Mouse (Mus musculus): Measurements from ENCODE around the gene Bsg. TPM values are rescaled to one million over a fixed set of nuclear protein-coding genes. Genes with fewer than 3 reads are reported as not detected.
"Not testable (repeated sequence)": the region's sequence is repeated elsewhere in the genome, so short reads cannot be mapped to it uniquely, and the experiment has no call there.

The Bsg gene
- polyA plus RNA-seq, 1 experiment from 2014 or later: 847 TPM

DNA sequence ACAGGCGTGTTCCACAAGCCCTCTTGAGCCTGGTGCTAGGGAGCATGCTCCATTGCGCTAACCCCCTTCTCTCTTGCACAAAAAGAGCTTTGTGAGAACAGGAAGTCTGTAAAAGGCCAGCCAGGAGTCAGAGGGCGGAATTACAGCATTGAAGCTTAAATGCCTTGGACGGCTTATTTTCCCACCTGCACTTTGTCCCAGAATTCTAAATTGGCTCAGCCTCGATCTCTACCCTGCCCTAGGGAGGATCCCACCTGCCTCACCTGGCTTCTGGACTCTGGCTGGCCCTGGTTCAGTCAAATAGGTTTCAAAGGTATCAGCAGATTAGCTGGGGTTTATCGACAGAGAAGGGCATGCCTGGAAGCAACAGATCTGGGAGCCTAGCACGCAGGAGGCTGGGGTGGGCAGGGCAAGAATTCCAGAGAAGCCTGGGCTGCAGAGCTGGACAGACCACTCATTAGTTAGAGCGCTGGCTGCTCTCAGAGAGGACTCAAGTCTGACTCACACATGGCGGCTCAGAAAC, 8.1 kb upstream of the Bsg start:
- H3K4me1 ChIP-seq (ENCODE audit: control insufficient read depth, insufficient read depth, low read length): peaks cover 14% of the 10 kb centered on the region
- H3K9ac ChIP-seq (ENCODE audit: low read depth, low read length): 0 out of 2 replicates have a peak overlapping the region, but pooled peaks have one; percentile 28
- H3K4me3 ChIP-seq (ENCODE audit: low read length): no peak overlapping the region
- ATAC-seq (ENCODE audit: low FRiP score, low TSS enrichment): no peak
- H3K36me3 ChIP-seq (ENCODE audit: control insufficient read depth, insufficient read depth, low read length): no peaks in the 10 kb centered on the region
- H3K27me3 ChIP-seq (ENCODE audit: control insufficient read depth, insufficient read depth, low read length): no peaks in the 10 kb centered on the region
- 54% methylated on average over 9 of the region's 9 CpGs for WGBS
- peaks cover 2% of the 10 kb centered on the region; the same call in 1 of the 2 replicates for H3K9me3 ChIP-seq (ENCODE audit: control insufficient read depth, low read length)
- peak overlapping the region; percentile 83 for H3K27ac ChIP-seq (ENCODE audit: low read depth, low read length)
- H3K4me2 ChIP-seq (replicated peaks; ENCODE audit: low read depth, low read length): 0 out of 2 replicates have a peak overlapping the region, but pooled peaks have one; percentile 5

DNA sequence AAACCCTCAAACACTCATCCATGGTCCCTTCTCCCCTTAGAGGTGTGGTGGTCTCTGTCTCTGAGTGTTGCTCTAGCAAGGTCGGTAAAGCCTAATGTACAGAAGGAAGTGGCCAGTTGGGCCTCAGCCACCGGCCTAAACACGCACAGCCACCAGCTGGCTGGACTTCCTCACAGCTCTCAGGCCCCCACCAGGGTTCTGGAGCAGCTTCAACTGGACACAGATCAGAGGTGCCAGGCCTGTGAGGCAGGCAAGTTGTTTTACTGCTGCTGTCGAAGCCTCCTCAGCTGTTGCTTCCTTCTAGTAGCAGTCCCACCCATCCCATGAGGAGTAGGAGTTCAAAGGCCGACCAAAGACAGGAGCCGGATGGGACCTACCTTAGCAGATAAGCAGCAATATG, 6.4 kb upstream of the Bsg start:
- Histone ChIP-seq H3K27ac (ENCODE audit: low read depth, low read length) (no peak overlapping the region), H3K4me1 (ENCODE audit: control insufficient read depth, insufficient read depth, low read length) (peaks cover 20% of the 10 kb centered on the region), H3K4me3 (ENCODE audit: low read length) (no peak overlapping the region), H3K4me2 (replicated peaks; ENCODE audit: low read depth, low read length) (no peak overlapping the region), H3K36me3 (ENCODE audit: control insufficient read depth, insufficient read depth, low read length) (no peaks in the 10 kb centered on the region), H3K9ac (ENCODE audit: low read depth, low read length) (no peak overlapping the region), H3K9me3 (ENCODE audit: control insufficient read depth, low read length) (no peaks in the 10 kb centered on the region), H3K27me3 (ENCODE audit: control insufficient read depth, insufficient read depth, low read length) (no peaks in the 10 kb centered on the region)
- 63% methylated on average over 6 of the region's 6 CpGs for WGBS
- no peak for ATAC-seq (ENCODE audit: low FRiP score, low TSS enrichment)

DNA sequence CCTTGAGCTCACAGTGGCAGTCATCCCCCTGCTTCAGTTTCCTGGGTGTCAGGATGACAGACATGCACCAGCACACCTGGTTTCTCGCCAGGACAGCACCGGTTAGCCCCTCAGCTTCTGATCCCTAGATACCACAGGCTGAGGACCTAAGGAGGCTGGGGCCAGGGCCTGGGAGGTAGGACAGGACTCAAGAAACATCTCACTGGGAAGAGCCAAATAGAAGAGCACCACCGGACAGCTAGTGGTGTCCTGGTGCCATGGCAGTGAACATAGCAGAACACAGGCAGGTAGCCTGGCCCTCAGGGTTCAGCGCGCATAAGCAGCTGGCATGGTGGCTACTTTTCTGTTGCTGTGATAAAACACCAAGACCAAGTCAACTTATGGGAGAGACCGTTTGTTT, 5.8 kb upstream of the Bsg start:
- Histone ChIP-seq H3K9me3 (ENCODE audit: control insufficient read depth, low read length) (no peaks in the 10 kb centered on the region), H3K9ac (ENCODE audit: low read depth, low read length) (no peak overlapping the region), H3K36me3 (ENCODE audit: control insufficient read depth, insufficient read depth, low read length) (no peaks in the 10 kb centered on the region), H3K4me1 (ENCODE audit: control insufficient read depth, insufficient read depth, low read length) (peaks cover 20% of the 10 kb centered on the region), H3K27me3 (ENCODE audit: control insufficient read depth, insufficient read depth, low read length) (no peaks in the 10 kb centered on the region), H3K27ac (ENCODE audit: low read depth, low read length) (no peak overlapping the region), H3K4me3 (ENCODE audit: low read length) (no peak overlapping the region), H3K4me2 (replicated peaks; ENCODE audit: low read depth, low read length) (no peak overlapping the region)
- WGBS: 94% methylated on average over 6 of the region's 6 CpGs
- ATAC-seq (ENCODE audit: low FRiP score, low TSS enrichment): no peak

DNA sequence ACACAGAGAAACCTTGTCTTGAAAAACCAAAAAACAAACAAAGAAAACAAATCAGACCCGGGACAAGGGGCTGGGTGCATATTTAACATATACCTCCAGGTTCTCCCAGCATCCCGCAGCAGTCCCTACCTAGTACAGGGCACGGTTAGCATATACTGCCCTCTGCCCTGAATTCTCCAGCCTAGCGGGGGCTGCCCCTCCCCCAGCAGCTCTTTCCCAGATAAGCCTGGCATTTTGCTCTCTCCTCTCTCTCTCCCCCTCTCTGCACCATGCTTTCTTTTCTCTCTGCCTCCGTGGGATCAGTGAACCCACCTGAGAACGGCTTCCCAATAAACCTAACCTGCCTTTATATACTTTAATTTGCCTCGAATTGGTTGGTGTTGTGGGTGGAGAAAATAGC, 3.6 kb upstream of the Bsg start:
- Histone ChIP-seq H3K36me3 (ENCODE audit: control insufficient read depth, insufficient read depth, low read length) (no peaks in the 10 kb centered on the region), H3K4me3 (ENCODE audit: low read length) (no peak overlapping the region), H3K27ac (ENCODE audit: low read depth, low read length) (no peak overlapping the region), H3K27me3 (ENCODE audit: control insufficient read depth, insufficient read depth, low read length) (no peaks in the 10 kb centered on the region), H3K9ac (ENCODE audit: low read depth, low read length) (no peak overlapping the region), H3K4me1 (ENCODE audit: control insufficient read depth, insufficient read depth, low read length) (peaks cover 25% of the 10 kb centered on the region), H3K4me2 (replicated peaks; ENCODE audit: low read depth, low read length) (0 out of 2 replicates have a peak overlapping the region, but pooled peaks have one; percentile 5), H3K9me3 (ENCODE audit: control insufficient read depth, low read length) (no peaks in the 10 kb centered on the region)
- no peak for ATAC-seq (ENCODE audit: low FRiP score, low TSS enrichment)
- WGBS: 45% methylated on average over 7 of the region's 7 CpGs

DNA sequence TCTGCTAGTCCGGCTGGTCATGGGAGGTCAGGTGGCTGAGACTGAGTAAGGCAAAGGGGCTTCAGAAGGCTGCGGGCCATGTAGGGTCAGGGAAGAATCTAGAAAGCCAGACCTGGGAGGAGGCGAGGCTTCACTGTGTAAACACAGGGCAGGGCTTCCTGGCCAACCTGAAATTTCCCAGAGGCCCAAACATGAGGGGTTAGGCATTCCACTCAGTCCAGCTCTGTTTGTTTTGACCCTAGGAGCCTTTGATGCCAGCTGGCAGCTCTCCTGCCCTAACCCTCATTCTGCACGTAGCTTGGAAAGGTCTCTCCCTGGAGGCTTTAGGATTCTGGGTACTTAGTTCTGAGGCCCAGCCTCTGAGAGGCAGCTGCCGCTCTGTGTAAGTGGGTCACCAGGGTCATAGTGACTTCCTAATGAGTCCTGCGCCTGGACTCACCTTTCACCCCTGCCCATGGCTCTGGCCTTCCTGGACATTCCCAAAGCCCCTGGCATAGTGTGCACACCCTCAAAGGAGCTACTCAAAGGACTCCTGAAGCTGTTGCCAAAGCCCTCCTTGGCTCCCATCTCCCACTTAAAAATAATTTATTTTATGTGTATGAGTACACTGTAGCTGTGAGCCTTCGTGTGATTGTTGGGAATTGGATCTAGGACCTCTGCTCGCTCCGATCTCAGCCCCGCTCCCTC, 2.7 kb upstream of the Bsg start:
- WGBS: 43% methylated on average over 10 of the region's 10 CpGs
- Histone ChIP-seq H3K27me3 (ENCODE audit: control insufficient read depth, insufficient read depth, low read length) (no peaks in the 10 kb centered on the region), H3K36me3 (ENCODE audit: control insufficient read depth, insufficient read depth, low read length) (peaks cover 4% of the 10 kb centered on the region; the same call in 1 of the 2 replicates), H3K9me3 (ENCODE audit: control insufficient read depth, low read length) (no peaks in the 10 kb centered on the region), H3K4me2 (replicated peaks; ENCODE audit: low read depth, low read length) (no peak overlapping the region), H3K4me1 (ENCODE audit: control insufficient read depth, insufficient read depth, low read length) (peaks cover 29% of the 10 kb centered on the region), H3K4me3 (ENCODE audit: low read length) (no peak overlapping the region), H3K9ac (ENCODE audit: low read depth, low read length) (no peak overlapping the region), H3K27ac (ENCODE audit: low read depth, low read length) (no peak overlapping the region; the same call in 1 of the 2 replicates)
- no peak for ATAC-seq (ENCODE audit: low FRiP score, low TSS enrichment)

DNA sequence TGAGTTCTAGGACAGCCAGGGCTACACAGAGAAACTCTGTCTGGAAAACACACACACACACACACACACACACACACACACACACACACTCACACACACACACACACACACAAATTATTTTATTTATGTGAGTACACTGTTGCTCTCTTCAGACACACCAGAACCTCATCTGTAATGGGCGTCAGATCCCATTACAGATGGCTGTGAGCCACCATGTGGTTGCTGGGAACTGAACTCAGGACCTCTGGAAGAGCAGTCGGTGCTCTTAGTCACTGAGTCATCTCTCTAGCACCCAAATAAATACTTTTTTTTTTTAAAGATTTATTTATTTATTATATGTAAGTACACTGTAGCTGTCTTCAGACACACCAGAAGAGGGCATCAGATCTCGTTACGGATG, 1.3 kb upstream of the Bsg start:
- H3K4me3 ChIP-seq (ENCODE audit: low read length); H3K36me3 ChIP-seq (ENCODE audit: control insufficient read depth, insufficient read depth, low read length); H3K9ac ChIP-seq (ENCODE audit: low read depth, low read length); H3K9me3 ChIP-seq (ENCODE audit: control insufficient read depth, low read length); H3K4me2 ChIP-seq (replicated peaks; ENCODE audit: low read depth, low read length); H3K27ac ChIP-seq (ENCODE audit: low read depth, low read length); ATAC-seq (ENCODE audit: low FRiP score, low TSS enrichment); H3K27me3 ChIP-seq (ENCODE audit: control insufficient read depth, insufficient read depth, low read length): not testable (repeated sequence)
- H3K4me1 ChIP-seq (ENCODE audit: control insufficient read depth, insufficient read depth, low read length): peaks cover 42% of the 10 kb centered on the region
- WGBS: 84% methylated on average over 2 of the region's 4 CpGs

DNA sequence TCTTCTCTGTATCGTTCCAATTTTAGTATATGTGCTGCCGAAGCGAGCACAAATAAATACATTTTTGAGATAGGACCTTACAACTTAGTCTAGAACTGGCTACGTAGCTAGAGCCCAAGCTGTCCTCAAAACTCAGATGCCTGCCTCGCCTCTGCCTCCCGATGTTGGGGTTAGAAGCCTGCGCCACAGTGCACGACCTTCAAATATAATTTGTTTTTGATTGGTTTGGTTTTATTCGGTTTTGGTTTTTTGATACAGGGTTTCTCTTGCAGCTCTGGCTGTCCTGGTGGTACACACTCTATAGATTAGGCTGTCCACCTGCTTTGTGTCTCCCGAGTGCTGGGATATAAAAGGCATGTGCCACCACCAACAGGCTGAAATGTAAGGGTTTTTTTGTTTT, 750 bp upstream of the Bsg start:
- Histone ChIP-seq H3K4me1 (ENCODE audit: control insufficient read depth, insufficient read depth, low read length) (peaks cover 42% of the 10 kb centered on the region), H3K9ac (ENCODE audit: low read depth, low read length) (0 out of 2 replicates have a peak overlapping the region, but pooled peaks have one; percentile 95), H3K36me3 (ENCODE audit: control insufficient read depth, insufficient read depth, low read length) (peaks cover 16% of the 10 kb centered on the region), H3K9me3 (ENCODE audit: control insufficient read depth, low read length) (no peaks in the 10 kb centered on the region), H3K4me3 (ENCODE audit: low read length) (peak overlapping the region; percentile 91), H3K4me2 (replicated peaks; ENCODE audit: low read depth, low read length) (peak overlapping the region; percentile 86; the same call in 1 of the 2 replicates), H3K27ac (ENCODE audit: low read depth, low read length) (no peak overlapping the region), H3K27me3 (ENCODE audit: control insufficient read depth, insufficient read depth, low read length) (no peaks in the 10 kb centered on the region)
- WGBS: 81% methylated on average over 10 of the region's 10 CpGs
- ATAC-seq (ENCODE audit: low FRiP score, low TSS enrichment): no peak

DNA sequence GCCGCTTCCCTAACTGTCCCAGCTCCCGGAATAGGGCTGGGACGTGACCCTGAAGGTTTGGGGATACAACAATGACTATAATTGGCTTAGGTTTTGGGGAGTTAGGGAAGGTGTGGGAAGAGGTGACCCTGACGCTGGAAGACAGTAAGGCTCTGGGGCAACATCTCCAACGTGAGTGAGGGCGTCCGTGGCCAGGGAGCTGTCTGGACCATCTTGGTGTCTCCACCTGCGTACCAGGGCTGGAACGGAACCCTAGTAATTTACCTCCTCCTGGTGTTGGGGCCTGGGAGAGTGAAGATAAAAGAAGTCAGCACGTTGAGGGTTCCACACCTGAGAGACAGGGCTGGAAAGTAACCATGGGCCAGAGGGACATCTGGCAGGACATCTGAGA, 674 bp downstream of the Bsg start:
- H3K9me3 ChIP-seq (ENCODE audit: control insufficient read depth, low read length): no peaks in the 10 kb centered on the region
- peaks cover 42% of the 10 kb centered on the region for H3K4me1 ChIP-seq (ENCODE audit: control insufficient read depth, insufficient read depth, low read length)
- ATAC-seq (ENCODE audit: low FRiP score, low TSS enrichment): no peak

DNA sequence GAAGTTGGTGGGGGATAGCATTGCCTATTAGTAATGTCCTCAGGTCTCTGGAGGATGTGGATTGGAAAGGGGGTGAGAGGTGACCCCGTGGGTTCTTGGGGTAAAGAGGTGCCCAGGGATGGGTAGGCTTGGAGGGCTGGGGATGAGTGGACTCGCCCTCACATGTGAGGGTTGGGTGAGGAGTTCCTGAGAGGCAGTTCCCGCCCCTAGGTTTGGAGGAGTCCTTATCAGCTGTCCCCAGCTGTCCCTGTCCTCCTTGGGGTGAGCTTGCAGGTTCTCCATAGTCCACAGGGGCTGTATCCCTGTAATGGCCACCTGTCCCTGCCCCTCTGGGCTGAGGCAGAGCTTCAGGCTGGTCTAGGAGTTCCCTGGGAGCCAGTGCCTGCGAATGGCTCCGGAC, 1.7 kb downstream of the Bsg start:
- 93% methylated on average over 5 of the region's 5 CpGs for WGBS

More for the DNA sequence above, 674 bp downstream of the Bsg start:
- Histone ChIP-seq H3K36me3 (ENCODE audit: control insufficient read depth, insufficient read depth, low read length) (peaks cover 30% of the 10 kb centered on the region), H3K4me2 (replicated peaks; ENCODE audit: low read depth, low read length) (peak overlapping the region; percentile 86), H3K4me3 (ENCODE audit: low read length) (peak overlapping the region; percentile 91), H3K9ac (ENCODE audit: low read depth, low read length) (peak overlapping the region; percentile 95), H3K27ac (ENCODE audit: low read depth, low read length) (peak overlapping the region; percentile 80; the same call in 1 of the 2 replicates), H3K27me3 (ENCODE audit: control insufficient read depth, insufficient read depth, low read length) (no peaks in the 10 kb centered on the region)
- 3% methylated on average over 10 of the region's 10 CpGs for WGBS

More for the DNA sequence above, 1.7 kb downstream of the Bsg start:
- Histone ChIP-seq H3K9ac (ENCODE audit: low read depth, low read length) (peak overlapping the region; percentile 95; the same call in 1 of the 2 replicates), H3K4me1 (ENCODE audit: control insufficient read depth, insufficient read depth, low read length) (peaks cover 38% of the 10 kb centered on the region), H3K9me3 (ENCODE audit: control insufficient read depth, low read length) (no peaks in the 10 kb centered on the region), H3K27me3 (ENCODE audit: control insufficient read depth, insufficient read depth, low read length) (no peaks in the 10 kb centered on the region), H3K4me3 (ENCODE audit: low read length) (peak overlapping the region; percentile 91; the same call in 1 of the 2 replicates), H3K4me2 (replicated peaks; ENCODE audit: low read depth, low read length) (peak overlapping the region; percentile 86; the same call in 1 of the 2 replicates), H3K27ac (ENCODE audit: low read depth, low read length) (no peak overlapping the region), H3K36me3 (ENCODE audit: control insufficient read depth, insufficient read depth, low read length) (peaks cover 40% of the 10 kb centered on the region)
- no peak for ATAC-seq (ENCODE audit: low FRiP score, low TSS enrichment)

Data from kidney, embryonic 14.5 days (tissue).